Mouse (Mus musculus) bone marrow macrophage, adult 2 months (primary cell): ENCODE measurements around the gene Cbarp. TPM values are rescaled to one million over a fixed set of nuclear protein-coding genes. Genes with fewer than 3 reads are reported as not detected.

Experiments
- H3K27ac ChIP-seq: 2 replicates; pipeline ENCODE4 v1.5.1; 2012; ENCODE audit warnings: low read depth, low read length; ENCODE audit not compliant: insufficient read depth
- H3K4me1 ChIP-seq: 2 replicates; pipeline ENCODE4 v1.6.1; 2012; ENCODE audit warnings: low read length; ENCODE audit not compliant: control insufficient read depth, insufficient read depth
- H3K4me3 ChIP-seq: 2 replicates; pipeline ENCODE4 v1.5.1; 2012; ENCODE audit warnings: mild to moderate bottlenecking, low read length, moderate library complexity; ENCODE audit not compliant: insufficient read depth
- CTCF ChIP-seq: IDR thresholded peaks from 2 replicates; pipeline ENCODE4 v1.5.1; 2012; ENCODE audit warnings: low read depth, mild to moderate bottlenecking, low read length, moderate library complexity
- POLR2A ChIP-seq: IDR thresholded peaks from 2 replicates; pipeline ENCODE4 v1.6.1; 2012; ENCODE audit warnings: mild to moderate bottlenecking, low read depth, low read length, borderline replicate concordance
- polyA plus RNA-seq: library from polyadenylated mRNA; stranded (reverse); fragments of >200 nt; gene quantifications from 2 replicates; pipeline ENCODE4 v1.2.4, GENCODE M21; 2012; ENCODE audit not compliant: missing spikeins, insufficient read depth, insufficient read length

Gene Cbarp
- polyA plus RNA-seq, 1 experiment, result 2.9 TPM

- peaks cover 19% of the 10 kb centered on the region for H3K4me1 ChIP-seq
- TF ChIP-seq POLR2A (no peak), CTCF (no peak)
Measured at GRCm38 (mm10) chr10:80150226-80151210, 9.9 kb upstream of the Cbarp start.

GRCm38 (mm10) chr10:80149291-80150225 is 8.9 kb upstream of the Cbarp start:
- TF ChIP-seq POLR2A (no peak), CTCF (no peak)
- H3K27ac ChIP-seq, result peak overlapping the region; percentile 86
- peak overlapping the region; percentile 73 for H3K4me3 ChIP-seq
- H3K4me1 ChIP-seq, result peaks cover 11% of the 10 kb centered on the region

More at GRCm38 (mm10) chr10:80150226-80151210, 9.9 kb upstream of the Cbarp start:
- Histone ChIP-seq H3K4me3 (peak overlapping the region; percentile 73), H3K27ac (peak overlapping the region; percentile 94)

GRCm38 (mm10) chr10:80148610-80149290 is 8.1 kb upstream of the Cbarp start:
- peaks cover 11% of the 10 kb centered on the region for H3K4me1 ChIP-seq
- peak overlapping the region; percentile 86 for H3K27ac ChIP-seq
- TF ChIP-seq CTCF (peak; percentile 36; the same call in 1 of the 2 replicates), POLR2A (no peak; the same call in 1 of the 2 replicates)
- H3K4me3 ChIP-seq, result peak overlapping the region; percentile 66

GRCm38 (mm10) chr10:80147719-80148601 is 7.3 kb upstream of the Cbarp start, which contains the start of gene Midn:
Gene Midn, plus strand, starts transcription at chr10:80148272.
- TF ChIP-seq POLR2A, result no peak; the same call in 1 of the 2 replicates
- no peak for TF ChIP-seq CTCF
- Histone ChIP-seq H3K4me3 (peak within 1 kb of the TSS; percentile 66), H3K27ac (peak within 1 kb of the TSS; percentile 86), H3K4me1 (peaks cover 6% of the 10 kb centered on the region)

- TF ChIP-seq POLR2A (no peak), CTCF (no peak)
- H3K4me1 ChIP-seq, result 0 out of 2 replicates have a peak, but pooled peaks cover 2% of the 10 kb centered on the region
- peak overlapping the region; percentile 61 for H3K27ac ChIP-seq
- H3K4me3 ChIP-seq, result no peak overlapping the region
Measured at GRCm38 (mm10) chr10:80147146-80147718, 6.6 kb upstream of the Cbarp start.

- Histone ChIP-seq H3K4me1 (0 out of 2 replicates have a peak, but pooled peaks cover 2% of the 10 kb centered on the region), H3K4me3 (no peak overlapping the region), H3K27ac (no peak overlapping the region)
- TF ChIP-seq POLR2A (no peak), CTCF (no peak)
Measured at GRCm38 (mm10) chr10:80146568-80147011, 6.0 kb upstream of the Cbarp start.

GRCm38 (mm10) chr10:80145896-80146295 is 5.3 kb upstream of the Cbarp start:
- TF ChIP-seq CTCF (no peak), POLR2A (no peak)
- peaks cover 4% of the 10 kb centered on the region for H3K4me1 ChIP-seq
- H3K4me3 ChIP-seq, result no peak overlapping the region
- H3K27ac ChIP-seq, result no peak overlapping the region
